Mouse (Mus musculus): ENCODE data around the gene Lrba. TPM values are rescaled to one million over a fixed set of nuclear protein-coding genes. Genes with fewer than 3 reads are reported as not detected.

Gene Lrba
- polyA plus RNA-seq, 1 experiment from 2014 or later: 2.8 TPM

DNA sequence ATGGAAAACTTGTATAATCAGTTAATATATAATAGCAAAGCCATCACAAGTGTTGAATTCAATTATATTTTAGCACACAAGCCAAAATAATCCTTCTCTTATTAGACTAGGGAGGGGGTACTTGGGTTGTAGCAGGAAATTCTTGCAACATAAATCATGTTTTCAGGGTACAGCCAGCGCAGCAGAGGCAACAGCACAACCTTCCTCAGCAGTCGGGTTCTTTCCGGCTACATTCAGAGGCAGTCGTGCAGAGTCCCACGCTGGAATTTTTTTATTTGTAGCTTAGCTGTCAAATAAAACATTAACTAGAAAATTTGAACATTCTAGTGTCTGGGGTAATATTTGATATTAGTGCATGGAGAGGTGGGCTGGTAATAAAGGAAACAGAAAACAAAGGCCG, 529.7 kb downstream of the Lrba start:
- no peak for ATAC-seq (ENCODE audit: low read depth)
- Histone ChIP-seq H3K4me2 (ENCODE audit: low read depth, low read length) (no peak overlapping the region), H3K27me3 (ENCODE audit: control insufficient read depth, insufficient read depth, low read depth, low read length) (no peaks in the 10 kb centered on the region), H3K9me3 (replicated peaks; ENCODE audit: control insufficient read depth, low read length) (no peaks in the 10 kb centered on the region), H3K9ac (ENCODE audit: low read depth, low read length) (no peak overlapping the region), H3K4me1 (ENCODE audit: control insufficient read depth, low read depth, low read length) (no peaks in the 10 kb centered on the region), H3K36me3 (ENCODE audit: control insufficient read depth, insufficient read depth) (no peaks in the 10 kb centered on the region), H3K27ac (ENCODE audit: low read length) (no peak overlapping the region), H3K4me3 (ENCODE audit: low read depth, low read length) (no peak overlapping the region)
- WGBS (ENCODE audit: insufficient replicate concordance): 33% methylated on average over 6 of the region's 6 CpGs

DNA sequence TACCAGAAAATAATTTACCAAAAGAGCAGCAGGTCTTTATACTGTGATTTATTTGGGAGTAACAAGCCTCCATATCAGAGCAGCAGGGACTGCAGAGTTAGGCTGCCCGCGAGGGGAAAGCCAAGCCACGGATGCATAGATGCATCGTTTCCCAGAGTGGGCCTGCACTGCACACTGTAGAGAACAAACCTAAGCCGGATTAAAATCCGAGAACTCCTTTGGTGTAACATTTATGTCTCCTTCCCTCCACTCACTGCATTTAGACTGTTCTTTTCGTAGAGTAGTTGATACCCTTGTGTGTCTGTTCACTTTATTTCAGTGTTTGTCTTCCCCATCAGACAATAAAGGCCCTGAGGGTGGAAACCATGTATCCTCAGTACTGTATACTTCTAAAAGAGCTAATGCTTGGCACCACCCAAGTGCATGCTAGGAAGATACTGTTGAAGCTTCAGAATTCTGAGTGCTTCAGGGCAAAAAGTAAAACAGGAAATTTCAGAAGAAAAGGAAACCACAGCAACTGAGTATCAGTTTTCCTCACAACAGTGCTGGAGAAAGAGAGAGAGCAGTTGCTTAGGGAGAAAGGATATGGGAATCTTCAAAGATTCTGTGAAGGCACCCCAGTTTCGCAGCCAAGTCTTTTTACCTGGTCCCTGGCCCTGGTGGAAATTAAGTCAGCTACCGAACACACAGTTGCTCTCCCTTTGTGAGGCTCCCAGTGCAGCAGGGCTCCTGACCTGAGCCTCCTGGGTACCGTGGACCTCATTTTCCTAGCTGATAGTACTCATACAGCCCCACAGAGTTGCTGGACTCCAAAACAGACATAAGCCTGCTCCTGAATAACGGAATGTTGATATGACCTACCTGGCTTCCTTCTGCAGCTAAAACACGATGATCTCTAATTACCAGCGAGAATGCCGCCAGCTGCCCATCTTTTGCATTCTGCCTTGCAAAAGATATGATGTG, 530.4 kb downstream of the Lrba start:
- Histone ChIP-seq H3K9me3 (replicated peaks; ENCODE audit: control insufficient read depth, low read length) (no peaks in the 10 kb centered on the region), H3K9ac (ENCODE audit: low read depth, low read length) (no peak overlapping the region), H3K4me1 (ENCODE audit: control insufficient read depth, low read depth, low read length) (no peaks in the 10 kb centered on the region), H3K4me2 (ENCODE audit: low read depth, low read length) (no peak overlapping the region), H3K27ac (ENCODE audit: low read length) (no peak overlapping the region), H3K27me3 (ENCODE audit: control insufficient read depth, insufficient read depth, low read depth, low read length) (no peaks in the 10 kb centered on the region), H3K4me3 (ENCODE audit: low read depth, low read length) (no peak overlapping the region), H3K36me3 (ENCODE audit: control insufficient read depth, insufficient read depth) (no peaks in the 10 kb centered on the region)
- no peak for ATAC-seq (ENCODE audit: low read depth)
- 47% methylated on average over 14 of the region's 14 CpGs for WGBS (ENCODE audit: insufficient replicate concordance)

DNA sequence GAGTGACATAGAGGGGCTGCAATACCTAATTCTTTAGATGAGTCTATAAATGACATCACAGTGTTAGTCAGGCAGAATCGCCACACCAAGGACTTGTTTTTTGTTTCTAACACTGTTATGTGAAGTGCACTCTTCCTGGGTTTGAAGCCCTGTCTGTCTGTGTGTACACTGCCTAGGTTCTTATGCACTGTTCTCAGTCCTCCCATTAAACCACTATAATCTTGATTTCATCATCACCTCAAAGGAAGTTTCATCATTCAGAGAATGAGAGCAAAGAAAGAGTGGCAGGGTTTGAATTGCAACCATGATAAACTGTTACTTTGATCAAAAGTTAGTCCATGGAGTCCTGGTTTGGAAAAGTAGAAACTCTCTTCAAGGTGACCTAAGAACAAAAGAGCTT, 532.1 kb downstream of the Lrba start:
- H3K4me3 ChIP-seq (ENCODE audit: low read depth, low read length): no peak overlapping the region
- WGBS (ENCODE audit: insufficient replicate concordance): 70% methylated on average over 1 of the region's 1 CpGs
- no peaks in the 10 kb centered on the region for H3K4me1 ChIP-seq (ENCODE audit: control insufficient read depth, low read depth, low read length)
- H3K27ac ChIP-seq (ENCODE audit: low read length): no peak overlapping the region
- H3K9ac ChIP-seq (ENCODE audit: low read depth, low read length): no peak overlapping the region
- ATAC-seq (ENCODE audit: low read depth): no peak
- H3K27me3 ChIP-seq (ENCODE audit: control insufficient read depth, insufficient read depth, low read depth, low read length): no peaks in the 10 kb centered on the region
- no peaks in the 10 kb centered on the region for H3K36me3 ChIP-seq (ENCODE audit: control insufficient read depth, insufficient read depth)
- no peak overlapping the region for H3K4me2 ChIP-seq (ENCODE audit: low read depth, low read length)
- H3K9me3 ChIP-seq (replicated peaks; ENCODE audit: control insufficient read depth, low read length): no peaks in the 10 kb centered on the region

DNA sequence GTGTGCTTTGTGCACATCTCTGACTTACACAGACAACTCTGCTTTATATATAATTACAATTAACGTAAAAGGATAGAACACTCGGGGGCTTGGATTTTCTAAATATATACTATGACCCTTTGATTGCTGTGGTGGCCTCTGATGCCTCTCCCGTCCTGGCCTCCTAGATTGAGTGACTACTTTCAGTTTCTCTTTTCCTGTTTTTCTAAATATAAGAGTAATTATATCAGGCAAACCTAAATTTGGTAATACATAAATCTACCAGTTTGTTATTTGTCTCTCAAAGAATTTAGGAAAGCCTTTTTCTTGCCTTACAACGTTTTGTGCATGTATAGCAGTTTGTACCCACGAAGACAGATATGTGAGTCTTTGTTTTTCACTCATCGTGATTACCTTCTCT, 534.2 kb downstream of the Lrba start:
- H3K4me3 ChIP-seq (ENCODE audit: low read depth, low read length): 0 out of 2 replicates have a peak overlapping the region, but pooled peaks have one; percentile 15
- peak overlapping the region; percentile 24; the same call in 1 of the 2 replicates for H3K4me2 ChIP-seq (ENCODE audit: low read depth, low read length)
- WGBS (ENCODE audit: insufficient replicate concordance): 35% methylated on average over 6 of the region's 6 CpGs

DNA sequence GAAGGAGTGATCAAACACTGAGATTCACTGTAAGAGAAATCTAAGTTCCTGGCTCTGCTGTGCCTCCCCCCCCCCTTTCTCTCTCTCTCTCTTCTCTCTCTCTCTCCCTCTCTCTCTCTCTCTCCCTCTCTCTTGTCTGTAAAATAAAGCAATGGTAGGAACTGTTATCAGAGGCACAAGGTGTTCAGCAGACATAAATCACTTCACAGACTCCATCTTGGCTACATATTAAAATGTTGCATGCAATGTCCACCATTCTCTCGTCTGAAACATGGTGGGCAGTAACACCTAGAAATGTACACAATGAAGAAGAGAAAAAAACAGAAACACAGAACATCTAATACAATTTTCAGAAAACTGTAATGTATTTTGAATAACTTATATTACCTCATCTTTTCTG, 534.9 kb downstream of the Lrba start:
- no peak for ATAC-seq (ENCODE audit: low read depth)
- H3K4me1 ChIP-seq (ENCODE audit: control insufficient read depth, low read depth, low read length): no peaks in the 10 kb centered on the region
- H3K9ac ChIP-seq (ENCODE audit: low read depth, low read length): no peak overlapping the region
- no peaks in the 10 kb centered on the region for H3K27me3 ChIP-seq (ENCODE audit: control insufficient read depth, insufficient read depth, low read depth, low read length)
- no peak overlapping the region for H3K27ac ChIP-seq (ENCODE audit: low read length)
- no peaks in the 10 kb centered on the region for H3K36me3 ChIP-seq (ENCODE audit: control insufficient read depth, insufficient read depth)
- no peaks in the 10 kb centered on the region for H3K9me3 ChIP-seq (replicated peaks; ENCODE audit: control insufficient read depth, low read length)
- WGBS (ENCODE audit: insufficient replicate concordance): 54% methylated on average over 1 of the region's 1 CpGs
- H3K4me2 ChIP-seq (ENCODE audit: low read depth, low read length): no peak overlapping the region
- H3K4me3 ChIP-seq (ENCODE audit: low read depth, low read length): no peak overlapping the region

More for the DNA sequence above, 534.2 kb downstream of the Lrba start:
- Histone ChIP-seq H3K9ac (ENCODE audit: low read depth, low read length) (no peak overlapping the region), H3K27me3 (ENCODE audit: control insufficient read depth, insufficient read depth, low read depth, low read length) (no peaks in the 10 kb centered on the region), H3K36me3 (ENCODE audit: control insufficient read depth, insufficient read depth) (no peaks in the 10 kb centered on the region), H3K27ac (ENCODE audit: low read length) (no peak overlapping the region), H3K4me1 (ENCODE audit: control insufficient read depth, low read depth, low read length) (no peaks in the 10 kb centered on the region), H3K9me3 (replicated peaks; ENCODE audit: control insufficient read depth, low read length) (no peaks in the 10 kb centered on the region)
- no peak for ATAC-seq (ENCODE audit: low read depth)

DNA sequence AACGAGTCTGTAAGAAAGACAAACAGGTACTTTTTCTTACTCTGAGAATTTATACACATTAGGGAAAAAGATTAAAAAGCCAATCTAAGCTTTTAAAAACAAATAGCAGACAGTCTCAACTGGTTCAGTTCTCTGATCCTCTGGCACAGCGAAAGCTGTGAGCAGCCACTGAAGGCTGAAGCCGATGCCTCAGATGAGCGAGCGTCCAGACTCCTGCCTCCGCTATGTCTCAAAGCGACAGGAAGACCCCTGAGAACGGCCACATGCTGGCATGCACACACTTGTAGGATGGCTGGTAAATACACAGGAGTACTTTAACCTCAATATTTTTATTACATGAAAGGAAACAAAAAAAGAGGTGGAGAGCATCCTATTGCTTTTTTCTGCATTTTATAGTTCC, 535.4 kb downstream of the Lrba start:
- Histone ChIP-seq H3K27me3 (ENCODE audit: control insufficient read depth, insufficient read depth, low read depth, low read length) (no peaks in the 10 kb centered on the region), H3K36me3 (ENCODE audit: control insufficient read depth, insufficient read depth) (no peaks in the 10 kb centered on the region), H3K9me3 (replicated peaks; ENCODE audit: control insufficient read depth, low read length) (no peaks in the 10 kb centered on the region), H3K4me3 (ENCODE audit: low read depth, low read length) (no peak overlapping the region), H3K9ac (ENCODE audit: low read depth, low read length) (no peak overlapping the region), H3K4me2 (ENCODE audit: low read depth, low read length) (no peak overlapping the region), H3K4me1 (ENCODE audit: control insufficient read depth, low read depth, low read length) (no peaks in the 10 kb centered on the region), H3K27ac (ENCODE audit: low read length) (no peak overlapping the region)
- ATAC-seq (ENCODE audit: low read depth): no peak
- WGBS (ENCODE audit: insufficient replicate concordance): 77% methylated on average over 8 of the region's 8 CpGs

DNA sequence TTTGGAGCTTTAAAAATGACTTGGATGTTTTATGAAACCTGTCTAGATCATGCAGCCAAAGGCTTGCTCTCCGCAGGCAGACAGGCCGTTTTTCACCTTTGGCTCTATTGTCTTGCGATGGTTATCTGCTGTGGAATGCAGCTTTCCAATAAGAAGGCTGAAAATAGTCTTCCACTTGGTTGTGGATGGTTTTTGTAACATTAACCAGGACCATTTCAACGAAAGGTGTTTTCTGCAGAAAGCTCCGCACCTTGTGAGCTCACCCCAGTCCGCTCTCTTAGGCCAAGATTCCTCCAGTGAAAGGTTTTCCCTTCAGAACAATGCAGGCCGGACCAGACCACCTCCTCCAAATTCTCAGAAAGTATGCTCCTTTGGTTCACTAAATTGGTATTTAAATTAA, 536.0 kb downstream of the Lrba start:
- Histone ChIP-seq H3K4me2 (ENCODE audit: low read depth, low read length) (no peak overlapping the region), H3K27ac (ENCODE audit: low read length) (no peak overlapping the region), H3K9me3 (replicated peaks; ENCODE audit: control insufficient read depth, low read length) (no peaks in the 10 kb centered on the region), H3K4me1 (ENCODE audit: control insufficient read depth, low read depth, low read length) (no peaks in the 10 kb centered on the region), H3K27me3 (ENCODE audit: control insufficient read depth, insufficient read depth, low read depth, low read length) (no peaks in the 10 kb centered on the region), H3K9ac (ENCODE audit: low read depth, low read length) (no peak overlapping the region), H3K36me3 (ENCODE audit: control insufficient read depth, insufficient read depth) (no peaks in the 10 kb centered on the region), H3K4me3 (ENCODE audit: low read depth, low read length) (no peak overlapping the region)
- no peak for ATAC-seq (ENCODE audit: low read depth)
- 76% methylated on average over 7 of the region's 7 CpGs for WGBS (ENCODE audit: insufficient replicate concordance)

DNA sequence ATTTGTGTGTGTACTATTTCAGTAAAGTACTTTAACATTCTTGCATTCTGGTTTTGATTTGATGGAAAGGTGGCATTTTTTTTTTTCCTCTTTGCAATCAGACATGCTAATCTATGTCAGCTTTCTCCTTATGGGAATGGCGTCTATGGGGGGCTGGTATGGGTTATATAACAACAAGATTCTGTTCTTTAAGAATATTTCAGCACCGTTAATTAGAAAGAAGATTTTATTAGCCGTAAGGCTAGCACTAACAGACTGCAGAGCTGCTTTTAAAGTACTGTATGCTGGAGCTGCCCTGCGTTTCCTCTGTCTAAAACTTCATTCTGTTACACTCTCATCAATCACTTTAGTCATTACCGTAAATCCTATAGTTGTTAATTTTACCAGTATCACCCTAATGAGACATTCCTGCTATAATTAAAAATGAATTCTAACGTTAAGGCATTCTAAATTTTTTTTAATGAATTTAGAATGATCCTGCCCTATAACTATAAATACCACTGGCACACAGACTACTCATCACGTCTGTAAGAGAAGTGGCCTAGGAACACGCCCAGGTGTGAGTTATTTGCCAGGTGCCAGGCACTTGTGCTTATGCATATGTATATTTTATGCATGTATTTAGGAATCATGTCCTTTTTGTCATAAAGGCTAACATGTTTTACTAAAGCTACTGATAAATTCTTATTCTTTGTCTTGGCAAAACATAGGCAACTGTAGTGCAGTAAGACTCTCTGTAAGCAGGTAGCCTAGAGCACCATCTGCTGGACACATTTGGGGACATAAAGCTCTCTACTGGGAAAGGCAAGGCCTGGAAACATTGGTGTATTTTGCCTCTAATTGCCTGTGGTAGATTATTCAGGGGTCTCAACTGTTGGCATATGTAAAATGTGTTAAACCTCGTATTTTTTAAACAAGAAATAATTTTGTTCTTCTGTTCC, 536.9 kb downstream of the Lrba start:
- H3K4me1 ChIP-seq (ENCODE audit: control insufficient read depth, low read depth, low read length): no peaks in the 10 kb centered on the region
- H3K27me3 ChIP-seq (ENCODE audit: control insufficient read depth, insufficient read depth, low read depth, low read length): no peaks in the 10 kb centered on the region
- no peak overlapping the region for H3K4me2 ChIP-seq (ENCODE audit: low read depth, low read length)
- no peaks in the 10 kb centered on the region for H3K36me3 ChIP-seq (ENCODE audit: control insufficient read depth, insufficient read depth)
- H3K27ac ChIP-seq (ENCODE audit: low read length): no peak overlapping the region
- no peak overlapping the region for H3K9ac ChIP-seq (ENCODE audit: low read depth, low read length)
- no peaks in the 10 kb centered on the region for H3K9me3 ChIP-seq (replicated peaks; ENCODE audit: control insufficient read depth, low read length)
- 59% methylated on average over 9 of the region's 9 CpGs for WGBS (ENCODE audit: insufficient replicate concordance)
- no peak overlapping the region for H3K4me3 ChIP-seq (ENCODE audit: low read depth, low read length)
- no peak for ATAC-seq (ENCODE audit: low read depth)

All from liver, embryonic 16.5 days (tissue).